Mouse (Mus musculus) CD4-positive, CD25-positive, alpha-beta regulatory T cell, adult 9 weeks (primary cell): ENCODE data around the gene Hddc3. TPM values are rescaled to one million over a fixed set of nuclear protein-coding genes. Genes with fewer than 3 reads are reported as not detected.

Experiments used
- polyA plus RNA-seq: library from polyadenylated mRNA; unstranded; fragments of 100-300 nt; shearing (Covaris generic); gene quantifications from one replicate; pipeline ENCODE4 v1.2.1, GENCODE M21; 2017

Gene Hddc3
- polyA plus RNA-seq = 13.1 TPM

DNA sequence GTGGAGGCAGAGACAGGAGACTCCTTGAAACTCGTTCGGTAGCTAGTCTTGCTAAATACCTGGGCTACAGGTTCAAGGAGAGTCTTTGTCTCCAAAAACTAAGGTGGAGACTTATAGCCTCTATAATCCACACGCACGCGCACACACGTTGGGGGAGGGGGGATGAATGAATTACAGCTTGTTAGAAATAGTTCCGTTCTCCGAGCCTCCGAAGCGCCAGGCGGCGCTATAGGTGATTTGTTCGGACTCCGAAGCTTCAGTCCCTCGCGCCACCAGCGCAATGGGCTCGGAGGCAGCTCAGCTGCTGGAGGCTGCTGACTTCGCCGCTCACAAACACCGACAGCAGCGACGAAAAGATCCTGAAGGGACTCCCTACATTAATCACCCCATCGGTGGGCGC, at the start of gene Hddc3:
TSS of gene Hddc3 (plus strand) at position 247 of the 400 bp plus-strand sequence.

DNA sequence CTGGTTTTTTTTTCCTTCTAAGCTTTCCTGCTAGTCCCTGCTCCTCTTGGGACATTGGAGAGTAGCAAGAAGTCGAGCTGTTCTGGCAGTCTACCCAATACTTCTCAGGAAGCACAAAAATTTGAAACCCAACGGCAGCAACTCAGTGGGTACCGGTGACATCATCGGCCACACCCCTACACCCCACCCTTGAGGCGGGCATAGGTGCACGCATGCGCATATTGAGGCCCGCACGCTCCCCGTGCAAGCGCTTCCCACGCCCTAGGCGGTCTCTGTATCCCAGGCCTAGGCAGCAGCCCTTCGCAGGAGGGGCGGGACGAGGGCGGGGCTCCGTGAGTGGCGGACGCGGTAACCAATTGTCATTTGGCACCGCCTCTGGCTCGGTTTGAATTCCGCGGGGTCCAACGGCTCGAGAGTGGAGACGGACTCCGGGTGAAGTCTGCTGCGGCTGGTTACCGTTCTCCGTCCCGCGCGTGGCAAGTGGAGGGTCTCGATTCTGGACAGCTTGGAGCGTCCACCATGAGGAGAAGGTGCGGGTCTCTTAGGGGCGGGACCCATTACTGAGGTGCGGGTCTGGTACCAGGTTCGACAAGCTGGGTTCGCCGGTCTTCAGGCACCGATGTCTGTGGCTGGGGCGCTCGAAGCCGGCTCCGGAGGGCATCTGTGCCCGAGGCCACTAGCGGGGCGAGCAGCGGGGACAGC, 48.7 kb upstream of the Hddc3 start, which contains the start of gene Prc1:
TSS of gene Prc1 (plus strand) at position 389 of the 702 bp plus-strand sequence.

DNA sequence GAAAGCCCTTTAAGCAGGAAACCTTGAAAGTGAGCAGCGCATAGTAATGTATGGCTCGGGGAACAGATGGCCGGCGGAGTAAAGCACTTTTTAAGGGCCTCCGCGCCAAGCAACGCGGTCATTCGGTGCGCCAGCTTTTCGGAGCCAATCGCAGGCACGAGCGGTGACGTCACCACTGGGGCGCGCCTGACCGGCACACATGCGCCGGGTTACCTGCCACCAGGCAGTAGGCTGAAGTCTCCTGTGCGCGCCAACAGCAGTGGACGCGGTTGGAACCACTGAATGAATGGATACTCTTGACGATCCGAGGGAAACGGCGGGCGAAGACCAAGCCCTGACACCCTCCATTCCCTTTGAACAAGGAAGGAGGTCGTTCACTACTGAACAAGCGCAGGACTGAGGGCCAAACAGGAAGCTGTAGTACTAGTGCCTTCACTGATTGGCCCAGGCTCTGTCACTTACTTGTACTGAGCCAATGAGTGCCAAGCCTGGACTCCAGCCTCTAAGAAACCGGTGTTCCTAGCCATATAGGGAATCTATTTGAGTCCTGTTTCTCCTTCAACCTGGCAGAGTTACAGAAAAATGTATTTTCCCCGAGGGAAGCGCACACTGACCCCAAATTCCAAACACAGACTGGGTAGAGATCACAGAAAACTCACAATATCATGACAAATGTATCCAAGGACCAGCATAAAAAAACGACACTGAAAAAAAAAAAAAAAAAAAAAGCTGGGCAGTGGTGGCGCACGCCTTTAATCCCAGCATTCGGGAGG, 18.7 kb upstream of the Hddc3 start, which contains the start of gene Rccd1:
TSS of gene Rccd1 (minus strand) at position 412 of the 773 bp plus-strand sequence.

DNA sequence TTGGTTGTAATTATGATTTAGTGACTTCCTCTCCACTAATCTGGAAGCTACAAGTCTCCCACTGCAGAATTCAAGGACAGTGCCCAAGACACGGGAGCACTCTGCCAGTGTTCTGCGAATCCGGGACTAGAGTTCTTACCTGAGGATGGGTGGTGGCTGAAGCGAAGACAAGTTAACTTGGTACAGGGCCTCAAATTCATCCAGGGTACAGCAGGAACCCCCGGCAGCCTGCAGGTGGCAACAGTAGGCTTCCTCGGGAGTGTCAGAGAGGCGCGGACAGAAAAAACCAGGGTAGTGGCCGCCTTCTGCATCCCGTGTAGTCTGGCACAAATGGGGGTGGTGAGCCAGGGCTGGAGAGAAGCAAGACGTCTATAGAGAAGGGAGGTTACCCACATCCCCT, 2.1 kb upstream of the Hddc3 start, which contains the start of gene Unc45a:
TSS of gene Unc45a (minus strand) at position 213 of the 400 bp plus-strand sequence.

DNA sequence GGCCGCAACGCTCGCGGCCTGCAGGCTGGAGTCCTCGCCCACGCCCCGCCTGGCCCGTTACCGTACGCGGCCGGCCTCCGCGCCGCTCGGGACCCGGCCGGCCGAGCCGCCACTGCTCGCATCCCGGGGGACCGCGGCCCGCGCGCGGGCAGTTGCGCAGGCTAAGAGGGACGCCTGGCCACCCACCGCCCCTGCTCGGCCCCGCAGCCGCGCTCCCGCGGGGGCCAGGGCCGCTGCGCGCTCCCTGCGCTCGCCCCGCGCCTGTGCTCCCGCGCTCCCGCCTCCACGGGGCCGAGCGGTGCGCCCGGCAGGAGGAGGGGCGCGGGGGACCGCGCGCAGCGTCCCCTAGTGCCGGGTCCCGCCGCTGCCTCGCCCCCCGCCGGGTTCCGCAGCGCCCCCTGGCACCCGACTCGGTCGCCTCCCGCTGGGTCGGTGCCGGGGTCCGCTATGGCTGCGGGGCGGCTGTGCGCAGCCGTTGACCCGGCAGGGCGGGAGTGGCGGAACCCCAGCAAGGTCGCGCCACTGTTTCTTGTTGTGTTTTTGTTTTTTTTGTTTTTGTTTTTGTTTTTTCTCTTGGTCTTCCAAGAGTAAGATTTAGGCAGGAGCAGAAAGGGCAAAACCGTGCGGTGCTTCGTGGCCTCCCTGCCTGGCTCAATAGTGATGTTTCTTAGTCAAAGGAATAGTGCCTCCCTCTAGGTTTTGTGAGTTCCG, 28.3 kb downstream of the Hddc3 start, which contains the start of gene Man2a2:
TSS of gene Man2a2 (minus strand) at position 335 of the 711 bp plus-strand sequence.

DNA sequence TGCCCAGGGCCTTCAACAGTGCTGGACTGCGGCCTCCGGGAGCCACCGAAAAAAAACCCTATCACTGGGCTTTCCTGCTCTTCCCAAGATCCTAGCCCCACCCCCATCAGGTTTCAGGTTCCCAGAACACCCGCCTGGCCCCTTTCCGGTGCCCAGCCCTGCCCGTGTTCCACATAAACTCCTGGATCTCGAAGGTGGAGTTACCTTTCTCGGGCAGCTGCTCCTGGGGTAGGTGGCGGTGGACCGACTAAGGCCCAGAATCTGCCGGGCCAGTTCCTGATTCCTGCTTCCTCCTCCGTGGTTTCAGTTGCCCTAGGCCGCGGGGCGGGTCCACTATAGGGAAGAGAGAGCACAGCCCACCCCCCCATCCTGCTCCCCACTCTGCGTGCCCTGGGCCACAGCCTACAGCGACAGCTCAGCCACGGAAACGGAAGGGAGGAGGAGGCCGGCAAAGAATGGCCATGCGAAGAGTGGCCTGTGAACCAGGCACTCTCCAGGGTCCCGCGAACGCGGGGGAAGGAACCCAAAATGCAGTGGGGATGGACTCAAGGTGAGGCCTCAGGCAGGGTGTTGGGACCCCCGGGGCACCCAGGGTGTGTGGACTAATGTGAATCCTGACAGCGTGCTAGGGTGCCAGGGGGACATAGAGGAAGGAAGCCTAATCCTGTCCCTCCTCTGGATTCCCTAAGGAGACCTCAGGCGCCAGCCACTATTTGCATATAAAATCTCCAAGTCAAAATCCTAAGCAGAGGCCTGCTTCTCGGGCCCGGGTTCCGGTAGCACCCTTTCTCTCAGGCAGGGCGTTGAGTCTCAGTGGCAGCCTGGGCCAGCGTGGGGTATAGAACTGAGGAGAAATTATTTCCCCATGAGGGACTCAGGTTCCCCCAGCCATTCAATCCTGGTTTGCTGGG, 45.0 kb downstream of the Hddc3 start, which contains the start of gene Fes:
TSS of gene Fes (minus strand) at position 314 of the 911 bp plus-strand sequence.

Other genes with a start within 250 kb of the Hddc3 start
- 34.3 TPM for gene Idh2, start 227.7 kb upstream of the Hddc3 start, polyA plus RNA-seq
- 6.1 TPM for gene Sema4b, start 156.3 kb upstream of the Hddc3 start, polyA plus RNA-seq
- gene Cib1, start 110.3 kb upstream of the Hddc3 start, polyA plus RNA-seq = 187 TPM
- gene Gdpgp1, start 110.2 kb upstream of the Hddc3 start, polyA plus RNA-seq = 13.9 TPM
- gene Ttll13, start 96.7 kb upstream of the Hddc3 start, polyA plus RNA-seq = 0.46 TPM
- 63.3 TPM for gene Ngrn, start 81.9 kb upstream of the Hddc3 start, polyA plus RNA-seq
- 54.3 TPM for gene Vps33b, start 73.5 kb upstream of the Hddc3 start, polyA plus RNA-seq
- gene Prc1, start 48.7 kb upstream of the Hddc3 start, polyA plus RNA-seq = 11.8 TPM
- gene Rccd1, start 18.6 kb upstream of the Hddc3 start, polyA plus RNA-seq = 32.3 TPM
- gene Unc45a, start 2.1 kb upstream of the Hddc3 start, polyA plus RNA-seq = 93.4 TPM
- 12.3 TPM for gene Man2a2, start 28.3 kb downstream of the Hddc3 start, polyA plus RNA-seq
- gene Fes, start 44.8 kb downstream of the Hddc3 start, polyA plus RNA-seq = 2.1 TPM
- 3.7 TPM for gene Furin, start 62.3 kb downstream of the Hddc3 start, polyA plus RNA-seq
- gene Blm, start 192.0 kb downstream of the Hddc3 start, polyA plus RNA-seq = 9.9 TPM